Mouse (Mus musculus) liver, postnatal 0 days (tissue): ENCODE results near the gene Fbn1. TPM values are rescaled to one million over a fixed set of nuclear protein-coding genes. Genes with fewer than 3 reads are reported as not detected.
"Not testable (repeated sequence)": the region's sequence is repeated elsewhere in the genome, so short reads cannot be mapped to it uniquely, and the experiment has no call there.

ENCODE experiments used
- ATAC-seq: fragments of 200-750 bp; cut with Nextera tagmentation; 2 replicates; pipeline ENCODE4 v1.8.0; 2017; ENCODE audit warnings: mild to moderate bottlenecking, moderate library complexity
- DNase-seq: peaks from one replicate; pipeline ENCODE4 v3.0.0-alpha.2; 2016
- H3K27ac ChIP-seq: fragments of 300-500 bp; sonication (generic); 2 replicates; pipeline ENCODE4 v1.5.1; 2014; ENCODE audit warnings: antibody characterized with exemption, moderate library complexity, mild to moderate bottlenecking, low read depth
- H3K27me3 ChIP-seq: fragments of 300-500 bp; sonication (generic); 2 replicates; pipeline ENCODE4 v1.6.1; 2014; ENCODE audit warnings: low read length, control low read depth, mixed read lengths; ENCODE audit not compliant: insufficient read depth
- H3K36me3 ChIP-seq: fragments of 300-500 bp; sonication (generic); replicated peaks from 2 replicates; pipeline ENCODE4 v1.6.1; 2014; ENCODE audit warnings: mild to moderate bottlenecking, control low read depth, low read length, moderate library complexity, mixed read lengths; ENCODE audit not compliant: insufficient read depth
- H3K4me1 ChIP-seq: fragments of 300-500 bp; sonication (generic); 2 replicates; pipeline ENCODE4 v1.6.1; 2014; ENCODE audit warnings: antibody characterized with exemption, mild to moderate bottlenecking, control low read depth; ENCODE audit not compliant: insufficient read depth
- H3K4me2 ChIP-seq: fragments of 300-500 bp; sonication (generic); 2 replicates; pipeline ENCODE4 v1.6.1; 2014; ENCODE audit warnings: low read depth, mild to moderate bottlenecking, low read length, moderate library complexity, mixed read lengths
- H3K4me3 ChIP-seq: fragments of 300-500 bp; sonication (generic); 2 replicates; pipeline ENCODE4 v1.5.1; 2014; ENCODE audit warnings: low read depth, low read length
- H3K9ac ChIP-seq: fragments of 300-500 bp; sonication (generic); replicated peaks from 2 replicates; pipeline ENCODE4 v1.6.1; 2014; ENCODE audit warnings: mild to moderate bottlenecking, moderate library complexity
- H3K9me3 ChIP-seq: fragments of 300-500 bp; sonication (generic); 2 replicates; pipeline ENCODE4 v1.6.1; 2016; ENCODE audit warnings: mild to moderate bottlenecking, control low read depth, low read length, mixed read lengths
- CTCF ChIP-seq: sonication (generic); IDR thresholded peaks from 2 replicates; pipeline ENCODE4 v1.5.1; 2016; ENCODE audit warnings: antibody characterized with exemption, low read depth
- EP300 ChIP-seq: IDR thresholded peaks from 2 replicates; pipeline ENCODE4 v1.6.1; 2016; ENCODE audit warnings: antibody characterized with exemption, low read depth, mild to moderate bottlenecking
- WGBS: fragments of 180-500 bp; shearing (Covaris S2); extraction: QIAGEN DNeasy Blood & Tissue Kit; methylation state at CpG from one replicate; pipeline ENCODE4 v1.1.7; 2014; ENCODE audit not compliant: insufficient replicate concordance; 5-methylcytosine and 5-hydroxymethylcytosine counted together
- polyA plus RNA-seq: library from polyadenylated mRNA; unstranded; fragments of >200 nt; fragmentation: Nextera tagmentation; extraction: Ambion mirVana; gene quantifications from 2 replicates; pipeline ENCODE4 v1.2.1, GENCODE M21; 2015

The Fbn1 gene
- polyA plus RNA-seq, 1 experiment from 2014 or later, result 1.3 TPM

- TF ChIP-seq EP300, result no peak
- no peak for TF ChIP-seq CTCF
- 71% methylated on average over 5 of the region's 5 CpGs for WGBS
- no peak for DNase-seq
Observed at GRCm38 (mm10) chr2:125293969-125294491, 213.8 kb downstream of the Fbn1 start.

GRCm38 (mm10) chr2:125292616-125293015 lies 215.2 kb downstream of the Fbn1 start:
- Histone ChIP-seq H3K9me3 (no peaks in the 10 kb centered on the region), H3K27ac (no peak overlapping the region), H3K9ac (no peak overlapping the region), H3K4me3 (no peak overlapping the region), H3K4me1 (no peaks in the 10 kb centered on the region), H3K36me3 (no peaks in the 10 kb centered on the region), H3K4me2 (no peak overlapping the region), H3K27me3 (no peaks in the 10 kb centered on the region)
- ATAC-seq (no peak), DNase-seq (no peak)
- TF ChIP-seq EP300 (no peak), CTCF (no peak)
- WGBS, result 83% methylated on average over 7 of the region's 7 CpGs

More at GRCm38 (mm10) chr2:125293969-125294491, 213.8 kb downstream of the Fbn1 start:
- ATAC-seq, result no peak
- Histone ChIP-seq H3K9ac (no peak overlapping the region), H3K27me3 (no peaks in the 10 kb centered on the region), H3K27ac (no peak overlapping the region), H3K4me3 (no peak overlapping the region), H3K4me1 (no peaks in the 10 kb centered on the region), H3K36me3 (no peaks in the 10 kb centered on the region), H3K9me3 (no peaks in the 10 kb centered on the region), H3K4me2 (no peak overlapping the region)

- WGBS, result 77% methylated on average over 1 of the region's 1 CpGs
- Histone ChIP-seq H3K4me1 (no peaks in the 10 kb centered on the region), H3K4me2 (no peak overlapping the region), H3K36me3 (no peaks in the 10 kb centered on the region), H3K27me3 (no peaks in the 10 kb centered on the region), H3K27ac (no peak overlapping the region), H3K4me3 (no peak overlapping the region), H3K9ac (no peak overlapping the region), H3K9me3 (no peaks in the 10 kb centered on the region)
- DNase-seq, result no peak
- no peak for ATAC-seq
- no peak for TF ChIP-seq EP300
- no peak for TF ChIP-seq CTCF
Observed at GRCm38 (mm10) chr2:125291101-125291500, 216.7 kb downstream of the Fbn1 start.

- 80% methylated on average over 10 of the region's 10 CpGs for WGBS
- no peak for ATAC-seq
Observed at GRCm38 (mm10) chr2:125290197-125290965, 217.4 kb downstream of the Fbn1 start.

GRCm38 (mm10) chr2:125285777-125286176 lies 222.0 kb downstream of the Fbn1 start:
- no peak for ATAC-seq
- Histone ChIP-seq H3K9ac (no peak overlapping the region), H3K4me2 (no peak overlapping the region), H3K4me3 (no peak overlapping the region), H3K27ac (no peak overlapping the region), H3K36me3 (no peaks in the 10 kb centered on the region), H3K4me1 (peaks cover 4% of the 10 kb centered on the region; the same call in 1 of the 2 replicates), H3K27me3 (no peaks in the 10 kb centered on the region), H3K9me3 (no peaks in the 10 kb centered on the region)
- DNase-seq, result no peak
- WGBS, result 81% methylated on average over 4 of the region's 4 CpGs
- TF ChIP-seq EP300 (no peak), CTCF (no peak)

More at GRCm38 (mm10) chr2:125290197-125290965, 217.4 kb downstream of the Fbn1 start:
- TF ChIP-seq CTCF, result no peak
- no peaks in the 10 kb centered on the region for H3K9me3 ChIP-seq
- no peaks in the 10 kb centered on the region for H3K27me3 ChIP-seq
- no peak overlapping the region for H3K9ac ChIP-seq
- no peak overlapping the region for H3K27ac ChIP-seq
- H3K4me2 ChIP-seq, result no peak overlapping the region
- H3K4me1 ChIP-seq, result no peaks in the 10 kb centered on the region
- no peak overlapping the region for H3K4me3 ChIP-seq
- no peaks in the 10 kb centered on the region for H3K36me3 ChIP-seq
- no peak for DNase-seq

- no peak overlapping the region for H3K4me3 ChIP-seq
- TF ChIP-seq EP300 (no peak), CTCF (no peak)
- WGBS, result 19% methylated on average over 14 of the region's 14 CpGs
Observed at GRCm38 (mm10) chr2:125282334-125283206, 225.2 kb downstream of the Fbn1 start.

GRCm38 (mm10) chr2:125279995-125280394 lies 227.8 kb downstream of the Fbn1 start:
- H3K9me3 ChIP-seq, result not testable (repeated sequence)

More at GRCm38 (mm10) chr2:125282334-125283206, 225.2 kb downstream of the Fbn1 start:
- Histone ChIP-seq H3K36me3 (no peaks in the 10 kb centered on the region), H3K27me3 (no peaks in the 10 kb centered on the region), H3K27ac (no peak overlapping the region), H3K4me2 (peak overlapping the region; percentile 56), H3K4me1 (peaks cover 4% of the 10 kb centered on the region; the same call in 1 of the 2 replicates), H3K9ac (no peak overlapping the region), H3K9me3 (no peaks in the 10 kb centered on the region)
- DNase-seq, result no peak
- no peak for ATAC-seq

More at GRCm38 (mm10) chr2:125279995-125280394, 227.8 kb downstream of the Fbn1 start:
- H3K4me3 ChIP-seq, H3K4me1 ChIP-seq, H3K27me3 ChIP-seq, H3K4me2 ChIP-seq, H3K36me3 ChIP-seq, DNase-seq, H3K9ac ChIP-seq, ATAC-seq, H3K27ac ChIP-seq: not testable (repeated sequence)
- 82% methylated on average over 9 of the region's 9 CpGs for WGBS
